Mouse (Mus musculus): ENCODE results near the gene Itga5. TPM values are rescaled to one million over a fixed set of nuclear protein-coding genes. Genes with fewer than 3 reads are reported as not detected.

The Itga5 gene
- total RNA-seq, 4 experiments from 2014 or later: 1.8 to 4.8 (median 2.9) TPM

- DNase-seq (ENCODE audit: low spot score in 2 of 2): no peak
Observed at GRCm38 (mm10) chr15:103340786-103341185, 25.8 kb downstream of the Itga5 start.

- DNase-seq (ENCODE audit: low spot score in 2 of 2): peak in 1 of 2 experiments; percentile 64
Observed at GRCm38 (mm10) chr15:103339961-103340337, 26.6 kb downstream of the Itga5 start, which contains the start of gene Zfp385a. Gene Zfp385a, minus strand, starts transcription at chr15:103340093.

GRCm38 (mm10) chr15:103339166-103339960 lies 27.2 kb downstream of the Itga5 start:
- no peak for DNase-seq (ENCODE audit: low spot score in 2 of 2)

- DNase-seq (ENCODE audit: low spot score in 2 of 2): no peak
Observed at GRCm38 (mm10) chr15:103338829-103339165, 27.8 kb downstream of the Itga5 start.

GRCm38 (mm10) chr15:103336996-103337667 lies 29.4 kb downstream of the Itga5 start:
- no peak for DNase-seq (ENCODE audit: low spot score in 2 of 2)

GRCm38 (mm10) chr15:103335488-103336235 lies 30.9 kb downstream of the Itga5 start:
- DNase-seq (ENCODE audit: low spot score in 2 of 2): no peak

GRCm38 (mm10) chr15:103335040-103335439 lies 31.5 kb downstream of the Itga5 start:
- no peak for DNase-seq (ENCODE audit: low spot score in 2 of 2)

GRCm38 (mm10) chr15:103334194-103334593 lies 32.4 kb downstream of the Itga5 start:
- DNase-seq (ENCODE audit: low spot score in 2 of 2): no peak

- no peak for DNase-seq (ENCODE audit: low spot score in 2 of 2)
Observed at GRCm38 (mm10) chr15:103333738-103334137, 32.8 kb downstream of the Itga5 start.

- DNase-seq (ENCODE audit: low spot score in 2 of 2): no peak
Observed at GRCm38 (mm10) chr15:103333081-103333615, 33.4 kb downstream of the Itga5 start.

GRCm38 (mm10) chr15:103323455-103324247 lies 42.9 kb downstream of the Itga5 start:
- DNase-seq (ENCODE audit: low spot score in 2 of 2): peak in 1 of 2 experiments; percentile 74

GRCm38 (mm10) chr15:103323070-103323454 lies 43.5 kb downstream of the Itga5 start:
- DNase-seq (ENCODE audit: low spot score in 2 of 2): no peak

GRCm38 (mm10) chr15:103322396-103322795 lies 44.2 kb downstream of the Itga5 start:
- DNase-seq (ENCODE audit: low spot score in 2 of 2): no peak

GRCm38 (mm10) chr15:103321076-103321475 lies 45.5 kb downstream of the Itga5 start:
- DNase-seq (ENCODE audit: low spot score in 2 of 2): no peak

- DNase-seq (ENCODE audit: low spot score in 2 of 2): no peak
Observed at GRCm38 (mm10) chr15:103318201-103318816, 48.3 kb downstream of the Itga5 start.

GRCm38 (mm10) chr15:103317731-103318130 lies 48.8 kb downstream of the Itga5 start:
- DNase-seq (ENCODE audit: low spot score in 2 of 2): no peak

GRCm38 (mm10) chr15:103317120-103317519 lies 49.4 kb downstream of the Itga5 start:
- no peak for DNase-seq (ENCODE audit: low spot score in 2 of 2)

- no peak for DNase-seq (ENCODE audit: low spot score in 2 of 2)
Observed at GRCm38 (mm10) chr15:103315979-103316776, 50.4 kb downstream of the Itga5 start.

GRCm38 (mm10) chr15:103315011-103315502 lies 51.5 kb downstream of the Itga5 start:
- peak in 1 of 2 experiments; percentile 67 for DNase-seq (ENCODE audit: low spot score in 2 of 2)

Data from layer of hippocampus, adult 8-10 months (tissue).